Mouse (Mus musculus) embryonic fibroblast, embryonic 13.5 days (primary cell): ENCODE measurements at regions not wholly inside any gene's neighbourhood (a gene's known extent, or its start where the extent isn't known, plus 50 kb on each side); places are given as distances from the start of the nearest gene placed in this dataset.

Experiments used
- H3K27ac ChIP-seq: 2 replicates; pipeline ENCODE4 v1.5.1; 2012; ENCODE audit warnings: low read length, control low read depth, inconsistent platforms; ENCODE audit not compliant: insufficient read depth
- H3K4me1 ChIP-seq: 2 replicates; pipeline ENCODE4 v1.6.1; 2011; ENCODE audit warnings: low read length; ENCODE audit not compliant: control insufficient read depth, insufficient read depth
- H3K4me3 ChIP-seq: 2 replicates; pipeline ENCODE4 v1.5.1; 2011; ENCODE audit warnings: mild to moderate bottlenecking, control low read depth, low read length; ENCODE audit not compliant: insufficient read depth
- CTCF ChIP-seq: IDR thresholded peaks from 2 replicates; pipeline ENCODE4 v1.5.1; 2011; ENCODE audit warnings: mild to moderate bottlenecking, control low read depth, low read length, moderate library complexity, borderline replicate concordance; ENCODE audit not compliant: insufficient read depth
- POLR2A ChIP-seq: IDR thresholded peaks from 2 replicates; pipeline ENCODE4 v1.6.1; 2011; ENCODE audit warnings: low read depth, mild to moderate bottlenecking, control low read depth, low read length, moderate library complexity

GRCm38 (mm10) chr4:10141238-10141934 is 732.9 kb upstream of the 2610301B20Rik start:
- TF ChIP-seq POLR2A (no peak), CTCF (no peak)
- H3K4me3 ChIP-seq = no peak overlapping the region
- no peaks in the 10 kb centered on the region for H3K4me1 ChIP-seq
- no peak overlapping the region for H3K27ac ChIP-seq

GRCm38 (mm10) chr4:10149911-10150310 is 724.4 kb upstream of the 2610301B20Rik start:
- TF ChIP-seq CTCF (no peak), POLR2A (no peak)
- no peaks in the 10 kb centered on the region for H3K4me1 ChIP-seq
- H3K27ac ChIP-seq = no peak overlapping the region
- no peak overlapping the region for H3K4me3 ChIP-seq

- no peak for TF ChIP-seq CTCF
- TF ChIP-seq POLR2A = no peak
- Histone ChIP-seq H3K27ac (no peak overlapping the region), H3K4me1 (no peaks in the 10 kb centered on the region), H3K4me3 (no peak overlapping the region)
Observed at GRCm38 (mm10) chr4:10150501-10150900, 723.8 kb upstream of the 2610301B20Rik start.

GRCm38 (mm10) chr4:10155705-10156390 is 718.5 kb upstream of the 2610301B20Rik start:
- Histone ChIP-seq H3K27ac (no peak overlapping the region), H3K4me1 (no peaks in the 10 kb centered on the region), H3K4me3 (no peak overlapping the region)
- TF ChIP-seq POLR2A (no peak), CTCF (no peak)

GRCm38 (mm10) chr4:10189896-10190295 is 684.4 kb upstream of the 2610301B20Rik start:
- Histone ChIP-seq H3K4me3 (no peak overlapping the region), H3K4me1 (no peaks in the 10 kb centered on the region), H3K27ac (no peak overlapping the region)
- TF ChIP-seq CTCF (no peak), POLR2A (no peak)

- Histone ChIP-seq H3K27ac (no peak overlapping the region), H3K4me3 (no peak overlapping the region), H3K4me1 (no peaks in the 10 kb centered on the region)
- no peak for TF ChIP-seq CTCF
- no peak for TF ChIP-seq POLR2A
Observed at GRCm38 (mm10) chr4:10197245-10197943, 676.9 kb upstream of the 2610301B20Rik start.

- Histone ChIP-seq H3K27ac (no peak overlapping the region), H3K4me1 (no peaks in the 10 kb centered on the region), H3K4me3 (no peak overlapping the region)
- TF ChIP-seq CTCF = no peak
Observed at GRCm38 (mm10) chr4:10201835-10202234, 672.5 kb upstream of the 2610301B20Rik start.

- Histone ChIP-seq H3K27ac (no peak overlapping the region), H3K4me3 (no peak overlapping the region), H3K4me1 (no peaks in the 10 kb centered on the region)
- TF ChIP-seq POLR2A = no peak
- TF ChIP-seq CTCF = no peak
Observed at GRCm38 (mm10) chr4:10204224-10204623, 670.1 kb upstream of the 2610301B20Rik start.

GRCm38 (mm10) chr4:10209324-10209923 is 664.9 kb upstream of the 2610301B20Rik start:
- no peak overlapping the region for H3K4me3 ChIP-seq
- no peak overlapping the region for H3K27ac ChIP-seq
- TF ChIP-seq POLR2A = no peak
- no peak for TF ChIP-seq CTCF
- H3K4me1 ChIP-seq = no peaks in the 10 kb centered on the region; the same call in 1 of the 2 replicates

- Histone ChIP-seq H3K27ac (no peak overlapping the region), H3K4me1 (no peaks in the 10 kb centered on the region; the same call in 1 of the 2 replicates), H3K4me3 (no peak overlapping the region)
- TF ChIP-seq POLR2A (no peak), CTCF (no peak)
Observed at GRCm38 (mm10) chr4:10211303-10211702, 663.0 kb upstream of the 2610301B20Rik start.
